11 mouse cellular contexts compared by ENCODE assay signal in genomic region chr9:110681817-110682216, GRCm38 (mm10). TPM values are rescaled to one million over a fixed set of nuclear protein-coding genes. Genes with fewer than 3 reads are reported as not detected.
A peak's percentile ranks its signal among the peaks of the same experiment; 100 is the strongest.
DNase-seq lines count a peak whose midpoint lies in the region; ATAC-seq lines count a peak whose summit lies in the region.
"Had no signal": no experiment of that assay in that cellular context is flagged by ENCODE, and none has a peak within 500 bp of the region (broad histone marks: within the 10 kb centered on the region; RNA-seq: fewer than 3 reads in every experiment).

No protein-coding gene starts in this region.

- H3K27me3 ChIP-seq in lung, embryonic 15.5 days = no peaks in the 10 kb centered on the region

- WGBS in lung, embryonic 15.5 days = 79% methylated on average over 9 of the region's 9 CpGs

- H3K4me3 ChIP-seq in lung, embryonic 15.5 days = no peak overlapping the region
- H3K4me3 ChIP-seq: heart, embryonic 10.5 days had no signal

- H3K9ac ChIP-seq in lung, embryonic 15.5 days = no peak overlapping the region
- H3K9ac ChIP-seq: liver, embryonic 14.5 days had no signal

- peaks cover 51% of the 10 kb centered on the region for H3K4me1 ChIP-seq in lung, embryonic 15.5 days

- no peak for ATAC-seq in lung, embryonic 15.5 days (ENCODE audit: borderline replicate concordance, extremely low read depth, low FRiP score, low TSS enrichment)

- DNase-seq in cerebellum, postnatal 14 days = peak; percentile 54 to 56
- DNase-seq in cerebellum, adult 9-10 months = no peak
- no peak for DNase-seq in lung, postnatal 14 days
- peak; percentile 32 to 58 for DNase-seq in layer of hippocampus, postnatal 14 days (ENCODE audit: low spot score in 2 of 2)
- DNase-seq in right cerebral cortex, postnatal 25 days = peak; percentile 31
- DNase-seq in spleen, postnatal 14 days (ENCODE audit: low spot score in 2 of 2) = no peak
- DNase-seq in ovary, postnatal 36 days (ENCODE audit: low spot score) = no peak

- H3K9me3 ChIP-seq in lung, embryonic 15.5 days = no peaks in the 10 kb centered on the region
- H3K9me3 ChIP-seq: heart, embryonic 10.5 days had no signal

- no peaks in the 10 kb centered on the region for H3K36me3 ChIP-seq in lung, embryonic 15.5 days

- H3K4me2 ChIP-seq in lung, embryonic 15.5 days = no peak overlapping the region

- 0 out of 2 replicates have a peak overlapping the region, but pooled peaks have one; percentile 98 for H3K27ac ChIP-seq in lung, embryonic 15.5 days
- H3K27ac ChIP-seq: heart, embryonic 10.5 days; liver, embryonic 14.5 days had no signal

RNA-seq across cellular contexts. Expression of gene Ccdc12, which starts 25.5 kb away (rescaled TPM):
- polyA plus RNA-seq in lung, embryonic 15.5 days (2015; fragmentation: Nextera tagmentation; extraction: Ambion mirVana) = 151 TPM in 2 replicates
- 10 to 100 TPM; 40.1 to 47.1 TPM for total RNA-seq in layer of hippocampus, postnatal 14 days (2021)

RNA-seq across cellular contexts. Expression of gene Nbeal2, which starts 27.9 kb away (rescaled TPM):
- polyA plus RNA-seq in lung, embryonic 15.5 days (2015; fragmentation: Nextera tagmentation; extraction: Ambion mirVana) = 3.6 and 4.2 TPM in 2 replicates
- total RNA-seq in layer of hippocampus, postnatal 14 days (2021) = 1 to 10 TPM; 7.8 to 9.4 TPM

RNA-seq across cellular contexts. Expression of gene Nradd, which starts 57.6 kb away (rescaled TPM):
- 51.2 and 55.6 TPM in 2 replicates for polyA plus RNA-seq in lung, embryonic 15.5 days (2015; fragmentation: Nextera tagmentation; extraction: Ambion mirVana)
- total RNA-seq in layer of hippocampus, postnatal 14 days (2021) = 1 to 10 TPM; 2.1 to 2.6 TPM

RNA-seq across cellular contexts. Expression of gene Myl3, which starts 59.8 kb away (rescaled TPM):
- polyA plus RNA-seq in lung, embryonic 15.5 days (2015; fragmentation: Nextera tagmentation; extraction: Ambion mirVana) = 19.8 and 68.6 TPM in 2 replicates
- not detected for total RNA-seq in layer of hippocampus, postnatal 14 days (2021)
- polyA plus RNA-seq: C2C12 had no signal

Comparison
In these comparisons a context has a peak if more than half of its experiments do, and no peak if none do; other contexts are left out.
1. DNase-seq: peak in cerebellum, postnatal 14 days (2 of 2), layer of hippocampus, postnatal 14 days (2 of 2) and right cerebral cortex, postnatal 25 days (single experiment); none in cerebellum, adult 9-10 months (single experiment), lung, postnatal 14 days (single experiment), spleen, postnatal 14 days (0 of 2) and ovary, postnatal 36 days (single experiment).